Mouse (Mus musculus): ENCODE data around the gene G6pc2.

G6pc2 gene

GRCm38 (mm10) chr2:69210773-69211172 lies at the start of gene G6pc2:
Gene G6pc2 (plus strand): TSS chr2:69211073.
- DNase-seq (ENCODE audit: low spot score), result no peak

- no peak for DNase-seq (ENCODE audit: low spot score)
These were observed 40.3 kb upstream of the G6pc2 start for GRCm38 (mm10) chr2:69170395-69171077.

- no peak for DNase-seq (ENCODE audit: low spot score)
These were observed 35.6 kb upstream of the G6pc2 start for GRCm38 (mm10) chr2:69175296-69175695.

- DNase-seq (ENCODE audit: low spot score), result no peak
These were observed 31.2 kb upstream of the G6pc2 start for GRCm38 (mm10) chr2:69179721-69180120.

- no peak for DNase-seq (ENCODE audit: low spot score)
These were observed 22.9 kb upstream of the G6pc2 start for GRCm38 (mm10) chr2:69187990-69188389.

DNA sequence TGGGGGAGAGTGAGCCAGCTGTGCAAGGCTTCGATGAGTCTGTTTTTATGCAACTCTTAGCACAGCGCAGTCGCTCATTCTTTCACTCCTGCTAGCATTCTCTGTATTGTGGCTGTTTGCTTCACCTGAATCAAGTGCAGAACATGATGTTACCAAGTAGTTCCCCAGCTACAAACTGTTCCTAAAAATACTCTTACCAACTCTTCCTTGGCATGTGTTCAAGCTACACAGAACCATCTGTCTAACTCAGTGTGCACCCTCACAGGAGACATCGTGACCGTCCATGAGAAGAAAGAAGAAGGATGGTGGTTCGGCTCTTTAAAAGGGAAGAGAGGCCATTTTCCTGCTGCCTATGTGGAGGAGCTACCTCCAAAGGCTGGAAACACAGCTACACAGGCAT lies 22.1 kb upstream of the G6pc2 start:
- no peak for DNase-seq (ENCODE audit: low spot score)

DNA sequence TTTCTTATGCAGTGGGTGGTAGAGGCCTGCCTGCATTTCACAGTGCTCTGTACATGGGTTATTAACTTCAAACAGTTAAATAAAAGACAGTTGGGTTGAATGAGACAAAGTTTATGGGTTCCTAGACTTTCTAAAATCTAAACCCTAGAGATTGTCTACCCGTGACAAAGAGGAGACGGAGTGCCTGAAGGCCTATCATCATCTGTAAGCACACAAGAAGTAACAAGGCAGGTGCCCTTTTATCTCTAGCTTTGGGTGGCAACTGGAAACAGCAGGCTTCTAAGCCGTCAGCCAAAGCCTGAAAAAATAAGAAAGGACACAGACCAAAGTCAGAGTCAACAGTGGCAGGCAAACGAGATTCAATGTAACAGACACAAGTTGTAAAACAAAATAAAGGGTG lies 21.7 kb upstream of the G6pc2 start:
- no peak for DNase-seq (ENCODE audit: low spot score)

DNA sequence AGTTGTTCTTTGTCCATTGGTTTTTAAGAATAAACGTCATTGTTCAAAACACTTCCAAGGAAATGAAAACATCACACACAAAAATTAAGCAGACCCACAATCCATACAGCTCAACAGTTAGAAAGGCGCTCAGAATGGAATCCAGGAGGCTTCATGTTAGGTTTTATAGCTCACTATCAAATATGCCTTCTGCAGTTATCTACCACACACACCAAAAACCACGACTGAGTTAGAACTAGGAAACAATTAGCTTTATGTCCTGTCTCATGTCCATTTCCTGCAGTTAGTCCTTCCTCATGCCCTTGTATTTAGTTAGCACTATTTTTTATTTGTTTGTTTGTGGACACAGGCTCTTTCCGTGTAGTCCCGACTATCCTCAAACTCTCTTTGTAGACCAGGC lies 19.8 kb upstream of the G6pc2 start:
- no peak for DNase-seq (ENCODE audit: low spot score)

- no peak for DNase-seq (ENCODE audit: low spot score)
These were observed 17.3 kb upstream of the G6pc2 start for GRCm38 (mm10) chr2:69193555-69193954.

GRCm38 (mm10) chr2:69205185-69205584 lies 5.7 kb upstream of the G6pc2 start:
- no peak for DNase-seq (ENCODE audit: low spot score)

- peak; percentile 75 for DNase-seq (ENCODE audit: low spot score)
These were observed 5.0 kb upstream of the G6pc2 start, which contains the start of gene Spc25 for GRCm38 (mm10) chr2:69205791-69206351. Gene Spc25 (minus strand): TSS chr2:69206194.

DNA sequence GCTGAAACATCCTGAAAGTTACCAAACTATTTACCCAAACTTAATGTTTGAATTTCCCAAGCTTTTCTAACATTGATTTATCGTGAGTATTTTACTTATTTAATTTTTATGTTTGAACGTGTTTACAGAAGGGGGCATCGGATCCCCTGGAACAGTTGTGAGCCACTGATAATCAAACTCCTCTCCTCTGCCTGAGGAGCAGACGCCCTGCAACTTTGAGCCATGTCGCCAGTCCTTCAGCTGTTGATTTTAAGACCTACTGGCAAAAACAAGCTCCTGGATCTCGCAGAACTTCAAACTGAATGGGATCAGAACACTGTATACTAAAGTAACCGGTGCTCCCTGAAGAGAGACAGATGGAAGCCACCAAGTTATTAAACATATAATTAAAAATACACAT lies 4.3 kb upstream of the G6pc2 start:
- no peak for DNase-seq (ENCODE audit: low spot score)

- no peak for DNase-seq (ENCODE audit: low spot score)
These were observed 1.2 kb upstream of the G6pc2 start for GRCm38 (mm10) chr2:69209684-69210083.

DNA sequence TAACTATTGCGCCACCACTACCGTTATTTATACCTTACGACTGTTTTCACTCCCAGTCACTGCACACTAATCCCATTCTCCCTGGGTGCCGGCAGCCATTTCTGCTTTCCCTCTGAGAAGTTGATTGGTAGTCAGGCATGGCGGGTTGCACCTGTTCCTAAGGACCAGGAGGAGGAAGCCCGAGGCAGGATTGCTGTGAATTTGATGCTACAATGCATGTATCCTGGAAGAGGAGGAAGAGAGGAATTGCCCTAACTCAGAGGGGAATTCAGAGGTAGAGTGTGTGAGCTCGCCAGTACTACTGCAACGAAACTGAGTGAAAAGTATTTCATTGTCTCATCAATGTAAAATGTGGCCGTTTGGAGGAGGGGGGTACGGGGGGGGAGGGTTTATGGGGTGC lies 1.8 kb downstream of the G6pc2 start:
- DNase-seq (ENCODE audit: low spot score), result no peak

DNA sequence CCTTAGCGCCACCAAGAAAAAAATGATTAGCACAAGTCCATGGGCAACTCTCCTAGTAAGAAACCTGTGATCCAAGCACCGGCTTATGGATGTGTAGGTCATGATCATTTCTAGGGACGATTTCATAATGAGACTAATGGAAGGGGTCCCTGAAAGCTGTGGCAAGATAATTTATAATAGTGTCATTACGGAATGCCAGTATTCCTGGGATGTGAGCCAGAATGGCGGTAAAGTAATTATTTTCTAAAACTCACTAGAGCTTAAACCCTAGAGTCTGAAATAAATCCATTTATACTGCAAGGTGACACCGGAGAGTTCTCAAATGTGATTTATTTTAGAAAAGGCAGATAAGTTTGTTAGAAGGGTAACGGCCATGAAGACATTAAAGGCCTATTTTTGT lies 4.4 kb downstream of the G6pc2 start:
- DNase-seq (ENCODE audit: low spot score), result no peak

- no peak for DNase-seq (ENCODE audit: low spot score)
These were observed 11.1 kb downstream of the G6pc2 start for GRCm38 (mm10) chr2:69221868-69222416.

- no peak for DNase-seq (ENCODE audit: low spot score)
These were observed 11.9 kb downstream of the G6pc2 start for GRCm38 (mm10) chr2:69222815-69223214.

- no peak for DNase-seq (ENCODE audit: low spot score)
These were observed 13.9 kb downstream of the G6pc2 start for GRCm38 (mm10) chr2:69224724-69225123.

DNA sequence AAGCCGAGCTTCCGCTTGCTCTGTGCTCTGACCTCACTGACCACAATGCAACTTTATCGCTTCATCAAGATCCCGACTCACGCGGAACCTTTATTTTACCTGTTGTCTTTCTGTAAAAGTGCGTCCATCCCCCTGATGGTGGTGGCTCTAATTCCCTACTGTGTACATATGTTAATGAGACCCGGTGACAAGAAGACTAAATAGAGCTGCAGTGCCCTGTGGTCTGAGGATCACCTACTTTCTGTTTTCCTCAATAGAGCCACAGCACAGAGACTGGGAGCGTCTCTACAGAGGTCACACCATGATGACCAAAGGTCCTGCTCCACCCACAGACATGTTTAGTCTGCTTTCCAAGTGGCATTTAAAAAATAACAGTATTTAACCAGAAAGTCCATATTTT lies 16.0 kb downstream of the G6pc2 start:
- no peak for DNase-seq (ENCODE audit: low spot score)

- DNase-seq (ENCODE audit: low spot score), result no peak
These were observed 17.8 kb downstream of the G6pc2 start for GRCm38 (mm10) chr2:69228635-69229034.

GRCm38 (mm10) chr2:69230137-69230536 lies 19.3 kb downstream of the G6pc2 start:
- DNase-seq (ENCODE audit: low spot score), result no peak

DNA sequence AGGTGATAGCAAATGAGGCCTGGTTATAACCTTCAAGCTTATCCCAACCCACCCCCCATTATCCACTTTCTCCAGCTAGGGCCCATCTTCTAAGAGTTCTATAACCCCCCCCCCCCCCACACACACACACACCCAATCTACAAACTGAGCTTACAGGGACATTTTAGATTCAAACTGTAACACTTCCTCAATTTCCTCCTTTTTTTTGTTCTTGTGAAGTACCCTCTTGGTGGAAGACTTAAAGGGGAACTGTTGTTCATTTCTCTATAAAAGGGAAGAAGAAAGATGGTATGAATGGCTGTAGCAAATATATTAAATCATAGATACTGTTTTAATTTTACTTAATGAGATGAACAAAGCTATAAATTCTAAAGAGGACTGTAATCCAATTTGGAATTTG lies 21.2 kb downstream of the G6pc2 start:
- DNase-seq (ENCODE audit: low spot score), result no peak

DNA sequence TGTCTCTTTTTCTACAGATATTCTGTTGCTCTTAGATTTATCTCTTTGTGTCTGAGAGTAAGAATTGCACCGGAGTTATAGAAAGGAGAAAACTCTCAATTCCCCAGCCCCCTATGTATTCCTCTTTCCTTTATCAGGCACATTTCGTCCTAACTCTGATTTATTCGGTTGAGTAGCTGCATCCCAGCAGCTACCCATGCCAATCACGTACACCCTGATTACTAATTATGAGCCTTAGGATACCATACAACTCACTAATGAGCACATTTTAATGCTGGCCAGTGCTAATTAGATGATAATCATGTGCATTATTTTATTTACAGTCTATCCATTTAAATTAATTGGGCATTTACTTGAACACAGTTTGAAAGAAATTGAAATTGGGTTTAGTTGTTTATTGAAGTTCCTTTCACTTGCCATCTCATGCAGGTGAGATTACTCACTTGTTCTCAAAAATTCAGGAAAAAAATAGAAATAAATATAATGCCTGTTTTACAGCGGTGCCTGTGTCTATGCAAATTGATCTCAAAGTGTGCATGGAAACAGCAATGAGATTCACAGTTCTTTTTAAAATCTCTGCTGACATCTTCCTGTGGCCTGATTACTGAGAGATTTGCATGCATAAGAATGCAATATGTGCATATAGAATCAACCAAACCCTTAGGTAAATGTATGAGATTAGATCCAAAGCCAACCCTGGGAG lies 24.3 kb downstream of the G6pc2 start:
- DNase-seq (ENCODE audit: low spot score), result no peak

Data from urinary bladder, postnatal 25 days (tissue).